Mouse (Mus musculus) MEL (cell line): ENCODE measurements at regions not wholly inside any gene's neighbourhood (a gene's known extent, or its start where the extent isn't known, plus 50 kb on each side); places are given as distances from the start of the nearest gene placed in this dataset.

Experiments
- CTCF ChIP-seq, 3 experiments: IDR thresholded peaks in 2 of 3; conservative IDR thresholded peaks in 1 of 3; 2 replicates each; pipeline ENCODE4 v1.5.1; 2011 to 2012; ENCODE audit warnings: low read length in 3 of 3, low read depth in 2 of 3, mild to moderate bottlenecking in 2 of 3, improper control_type of control experiment in 1 of 3, inconsistent platforms in 1 of 3, mixed read lengths in 1 of 3, moderate library complexity in 1 of 3; ENCODE audit not compliant: control insufficient read depth in 1 of 3, insufficient read depth in 1 of 3, poor library complexity in 1 of 3, severe bottlenecking in 1 of 3
- TBP ChIP-seq: IDR thresholded peaks from 2 replicates; pipeline ENCODE4 v1.8.0; 2011; ENCODE audit warnings: low read depth, low read length, improper control_type of control experiment

- TF ChIP-seq TBP (no peak), CTCF (IDR thresholded peaks at IDR 0.05 in 2 of 3, conservative IDR thresholded peaks at IDR 0.05 in 1 of 3; ENCODE audit: control insufficient read depth in 1 of 3, insufficient read depth in 1 of 3, low read depth in 2 of 3, low read length in 3 of 3, poor library complexity in 1 of 3, severe bottlenecking in 1 of 3) (peak; percentile 7 to 52 (median 32); a peak in 4 of 6 replicates)
Observed at GRCm38 (mm10) chr3:20551563-20551962, 184.6 kb upstream of the Agtr1b start.
